Mouse (Mus musculus) liver, postnatal 0 days (tissue): ENCODE data around the gene Fah.

Source experiments
- CTCF ChIP-seq: sonication (generic); IDR thresholded peaks from 2 replicates; pipeline ENCODE4 v1.5.1; 2016; ENCODE audit warnings: antibody characterized with exemption, low read depth
- EP300 ChIP-seq: IDR thresholded peaks from 2 replicates; pipeline ENCODE4 v1.6.1; 2016; ENCODE audit warnings: antibody characterized with exemption, low read depth, mild to moderate bottlenecking

DNA sequence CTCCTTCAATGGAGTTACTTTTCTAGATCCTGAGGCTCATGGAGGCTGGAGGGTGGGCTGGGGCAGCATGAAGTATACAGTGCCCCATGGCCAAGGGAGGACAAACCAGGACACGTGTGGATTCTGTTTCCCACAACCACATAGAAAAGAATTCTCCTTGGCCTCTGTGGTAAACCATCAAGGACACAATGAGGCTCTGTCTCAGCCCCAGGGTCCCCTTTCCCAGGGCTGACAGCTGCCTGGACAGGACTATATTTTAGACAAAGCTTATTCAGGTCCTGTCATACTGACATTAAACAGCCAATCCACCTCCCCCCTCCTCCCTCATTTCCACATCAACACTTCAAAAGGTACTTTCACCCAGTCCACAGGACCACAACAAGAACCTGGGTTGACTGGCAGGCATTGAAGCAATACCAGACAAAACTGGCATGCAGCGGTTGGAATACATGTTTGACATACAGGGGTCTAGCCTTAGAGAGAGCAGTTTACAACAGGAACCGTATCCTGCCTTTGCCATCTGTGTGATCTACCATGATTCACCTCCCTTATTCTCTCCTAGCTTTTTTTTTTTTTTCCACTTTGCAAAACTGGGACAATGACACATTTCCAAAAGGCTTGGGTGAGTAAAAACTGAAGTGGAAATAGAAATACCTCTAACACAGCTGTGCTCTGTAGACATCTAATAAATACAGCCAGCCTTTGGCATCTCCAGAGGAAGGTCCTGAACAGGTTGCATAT lies 20.0 kb downstream of the Fah start:
- TF ChIP-seq CTCF: no peak
- TF ChIP-seq EP300: no peak
